Mouse (Mus musculus) intestine, embryonic 16.5 days (tissue): ENCODE results near the gene Gm13124. TPM values are rescaled to one million over a fixed set of nuclear protein-coding genes. Genes with fewer than 3 reads are reported as not detected.
A peak's percentile ranks its signal among the peaks of the same experiment; 100 is the strongest.
"Not testable (repeated sequence)": the region's sequence is repeated elsewhere in the genome, so short reads cannot be mapped to it uniquely, and the experiment has no call there.

Experiments
- ATAC-seq: fragments of 200-750 bp; cut with Nextera tagmentation; 2 replicates; pipeline ENCODE4 v1.8.0; 2017; ENCODE audit warnings: moderate TSS enrichment, moderate library complexity
- H3K27ac ChIP-seq: fragments of 300-500 bp; sonication (generic); 2 replicates; pipeline ENCODE4 v1.5.1; 2014; ENCODE audit warnings: mild to moderate bottlenecking, low read length
- H3K27me3 ChIP-seq: fragments of 300-500 bp; sonication (generic); replicated peaks from 2 replicates; pipeline ENCODE4 v1.6.1; 2014; ENCODE audit warnings: low read length, control low read depth, mixed read lengths; ENCODE audit not compliant: control insufficient read depth, insufficient read depth
- H3K36me3 ChIP-seq: fragments of 300-500 bp; sonication (generic); 2 replicates; pipeline ENCODE4 v1.6.1; 2014; ENCODE audit warnings: low read length, control low read depth; ENCODE audit not compliant: control insufficient read depth, insufficient read depth
- H3K4me1 ChIP-seq: fragments of 300-500 bp; sonication (generic); 2 replicates; pipeline ENCODE4 v1.6.1; 2014; ENCODE audit warnings: low read length, control low read depth, mixed read lengths; ENCODE audit not compliant: control insufficient read depth, insufficient read depth
- H3K4me2 ChIP-seq: fragments of 300-500 bp; sonication (generic); 2 replicates; pipeline ENCODE4 v1.6.1; 2014; ENCODE audit warnings: low read depth, low read length, control low read depth
- H3K4me3 ChIP-seq: fragments of 300-500 bp; sonication (generic); 2 replicates; pipeline ENCODE4 v1.5.1; 2014; ENCODE audit warnings: mild to moderate bottlenecking, low read length
- H3K9ac ChIP-seq: fragments of 300-500 bp; sonication (generic); 2 replicates; pipeline ENCODE4 v1.6.1; 2014; ENCODE audit warnings: low read depth, low read length
- H3K9me3 ChIP-seq: fragments of 300-500 bp; sonication (generic); 2 replicates; pipeline ENCODE4 v1.6.1; 2016; ENCODE audit warnings: low read length, control low read depth; ENCODE audit not compliant: control insufficient read depth
- WGBS: fragments of 180-500 bp; shearing (Covaris S2); extraction: QIAGEN DNeasy Blood & Tissue Kit; methylation state at CpG from one replicate; pipeline ENCODE4 v1.1.7; 2014; 5-methylcytosine and 5-hydroxymethylcytosine counted together
- polyA plus RNA-seq: library from polyadenylated mRNA; unstranded; fragments of >200 nt; fragmentation: Nextera tagmentation; extraction: Ambion mirVana; gene quantifications from 2 replicates; pipeline ENCODE4 v1.2.1, GENCODE M21; 2015

The Gm13124 gene
- polyA plus RNA-seq, result not detected in 2 replicates

- Histone ChIP-seq H3K4me2 (no peak within 1 kb of the TSS), H3K36me3 (no peaks in the 10 kb centered on the region), H3K27ac (no peak within 1 kb of the TSS), H3K4me3 (no peak within 1 kb of the TSS), H3K9me3 (no peaks in the 10 kb centered on the region), H3K9ac (no peak within 1 kb of the TSS), H3K4me1 (no peaks in the 10 kb centered on the region), H3K27me3 (no peaks in the 10 kb centered on the region)
- no peak for ATAC-seq
- 91% methylated on average over 1 of the region's 1 CpGs for whole genome bisulfite sequencing
Observed at GRCm38 (mm10) chr4:144565034-144565433, at the start of gene Gm13124. Gm13124 (minus strand) TSS chr4:144565134.

DNA sequence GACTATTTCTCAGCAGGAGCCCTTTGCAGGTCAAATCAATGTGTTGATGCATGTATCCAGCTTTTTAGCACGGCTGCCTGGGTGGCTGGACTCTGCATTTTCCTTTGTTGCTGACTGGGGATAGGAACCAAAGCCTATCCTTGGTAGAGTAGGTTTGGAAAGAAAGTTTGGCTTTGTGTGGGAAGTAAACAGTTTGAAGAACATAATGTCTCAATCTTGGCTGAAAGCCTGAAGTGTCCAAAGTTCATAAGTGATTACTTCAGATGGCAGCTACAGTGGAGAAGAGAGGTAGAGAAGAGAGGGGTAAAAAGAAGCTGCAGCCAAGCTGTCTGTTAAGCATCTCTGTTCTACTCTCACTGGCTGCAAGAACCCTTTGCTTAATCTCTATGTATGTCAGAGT, 49.7 kb upstream of the Gm13124 start:
- Histone ChIP-seq H3K36me3 (no peaks in the 10 kb centered on the region), H3K9me3 (no peaks in the 10 kb centered on the region), H3K27me3 (no peaks in the 10 kb centered on the region), H3K4me1 (no peaks in the 10 kb centered on the region), H3K4me3 (no peak overlapping the region), H3K4me2 (no peak overlapping the region), H3K9ac (no peak overlapping the region), H3K27ac (no peak overlapping the region)
- no peak for ATAC-seq
- WGBS, result 76% methylated on average over 1 of the region's 1 CpGs

DNA sequence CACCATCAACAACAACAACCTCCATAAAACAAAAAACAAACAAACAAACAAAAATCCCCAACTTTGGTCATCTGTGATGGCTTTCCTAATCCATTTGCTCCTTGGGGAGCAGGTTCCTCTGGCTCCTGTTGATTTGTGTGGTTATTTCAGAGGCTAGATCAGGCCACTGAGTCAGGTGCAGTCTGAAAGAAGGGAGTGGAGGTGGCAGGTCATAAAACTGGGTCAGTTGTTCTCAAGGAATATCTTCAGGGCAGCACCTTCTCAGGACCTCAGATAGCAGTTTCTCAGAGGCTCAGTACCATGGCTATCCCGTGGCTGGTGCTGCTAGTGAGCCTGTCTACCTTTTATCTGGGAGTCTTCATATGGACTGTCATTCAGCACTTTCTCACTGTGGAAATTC, 48.5 kb upstream of the Gm13124 start, which contains the start of gene Aadacl4:
TSS of gene Aadacl4 (plus strand) at position 301 of the 400 bp plus-strand sequence.
- Histone ChIP-seq H3K27ac (no peak within 1 kb of the TSS), H3K4me1 (no peaks in the 10 kb centered on the region), H3K36me3 (no peaks in the 10 kb centered on the region), H3K4me2 (no peak within 1 kb of the TSS), H3K27me3 (no peaks in the 10 kb centered on the region), H3K4me3 (no peak within 1 kb of the TSS), H3K9me3 (no peaks in the 10 kb centered on the region), H3K9ac (no peak within 1 kb of the TSS)
- ATAC-seq, result no peak
- 65% methylated on average over 1 of the region's 1 CpGs for WGBS

- Histone ChIP-seq H3K9ac (no peak overlapping the region), H3K4me2 (no peak overlapping the region), H3K9me3 (no peaks in the 10 kb centered on the region), H3K27ac (no peak overlapping the region), H3K4me1 (no peaks in the 10 kb centered on the region), H3K4me3 (no peak overlapping the region), H3K36me3 (no peaks in the 10 kb centered on the region), H3K27me3 (no peaks in the 10 kb centered on the region)
- ATAC-seq, result no peak
Observed at GRCm38 (mm10) chr4:144592790-144593189, 27.9 kb upstream of the Gm13124 start.

DNA sequence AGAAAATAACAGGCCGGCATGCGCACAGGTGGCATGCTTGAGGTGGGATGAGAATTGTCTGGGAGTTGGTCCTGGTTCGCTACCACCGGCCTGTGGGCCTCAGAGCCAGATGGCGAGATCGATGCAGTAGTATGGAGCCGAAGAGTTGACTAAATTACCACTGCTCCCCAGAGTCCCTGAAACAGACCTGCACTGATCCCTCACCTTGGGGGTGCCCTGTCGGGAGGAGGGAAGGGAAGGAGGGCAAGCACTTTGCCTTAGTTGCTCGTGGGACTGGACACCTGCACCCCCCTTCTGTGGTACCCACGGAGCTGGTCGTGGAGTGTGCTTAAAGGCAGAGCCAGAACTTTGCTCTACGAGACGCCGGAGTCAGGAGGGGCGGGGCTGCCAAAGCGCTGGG, 21.3 kb upstream of the Gm13124 start:
- not testable (repeated sequence) for H3K4me3 ChIP-seq, H3K9ac ChIP-seq, H3K4me2 ChIP-seq, H3K27me3 ChIP-seq, H3K4me1 ChIP-seq, H3K27ac ChIP-seq, H3K36me3 ChIP-seq, H3K9me3 ChIP-seq
- ATAC-seq, result 0 out of 2 replicates have a peak, but pooled peaks have one; percentile 31
- 87% methylated on average over 12 of the region's 16 CpGs for WGBS

- Histone ChIP-seq H3K4me2 (no peak overlapping the region), H3K27me3 (no peaks in the 10 kb centered on the region), H3K27ac (no peak overlapping the region), H3K9ac (no peak overlapping the region), H3K4me3 (no peak overlapping the region), H3K36me3 (no peaks in the 10 kb centered on the region), H3K4me1 (no peaks in the 10 kb centered on the region), H3K9me3 (no peaks in the 10 kb centered on the region)
- ATAC-seq, result no peak
Observed at GRCm38 (mm10) chr4:144567752-144568151, 2.8 kb upstream of the Gm13124 start.

DNA sequence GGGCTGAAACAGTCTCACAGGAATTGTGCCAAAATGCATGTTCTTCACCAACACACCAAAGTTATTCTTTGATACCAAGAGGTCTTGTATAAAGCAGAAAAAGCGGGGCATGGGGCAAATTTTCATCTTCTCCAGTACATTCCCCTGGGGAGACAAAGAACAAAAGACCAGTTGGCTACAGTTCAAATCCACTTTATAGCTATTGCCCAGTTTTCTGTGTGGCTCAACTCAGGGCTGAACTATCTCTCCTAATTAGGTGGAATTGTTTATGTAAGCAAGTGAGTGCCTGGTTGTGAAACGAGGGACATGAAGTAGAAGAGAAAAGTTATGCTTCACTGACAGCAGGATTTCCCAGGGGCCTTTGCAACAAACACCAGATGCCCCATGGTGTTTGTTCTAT, 3.7 kb downstream of the Gm13124 start:
- no peak overlapping the region for H3K9ac ChIP-seq
- H3K27ac ChIP-seq, result no peak overlapping the region
- 53% methylated on average over 2 of the region's 2 CpGs for WGBS
- ATAC-seq, result no peak
- no peak overlapping the region for H3K4me3 ChIP-seq
- H3K36me3 ChIP-seq, result no peaks in the 10 kb centered on the region
- no peaks in the 10 kb centered on the region for H3K27me3 ChIP-seq
- no peaks in the 10 kb centered on the region for H3K4me1 ChIP-seq
- no peaks in the 10 kb centered on the region for H3K9me3 ChIP-seq
- no peak overlapping the region for H3K4me2 ChIP-seq

DNA sequence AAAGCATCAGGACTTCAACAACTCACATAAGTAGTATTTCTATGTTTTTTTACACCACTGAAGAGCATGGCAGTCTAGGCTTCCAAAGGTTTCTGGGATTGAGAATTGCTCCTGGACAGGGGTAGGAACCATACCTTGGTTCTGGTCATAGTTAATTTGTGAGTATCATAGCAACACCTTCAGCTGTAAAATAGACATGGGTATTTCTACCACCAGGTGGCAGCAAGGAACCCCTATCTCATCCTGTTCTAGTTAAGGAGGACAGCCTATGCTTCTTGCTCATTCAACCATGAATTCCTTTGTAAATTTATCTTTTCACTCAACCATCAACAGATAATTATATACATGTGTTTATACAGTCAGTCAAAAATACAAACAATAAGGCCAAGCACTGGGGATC, 5.1 kb downstream of the Gm13124 start:
- Histone ChIP-seq H3K27me3 (no peaks in the 10 kb centered on the region), H3K36me3 (no peaks in the 10 kb centered on the region), H3K27ac (no peak overlapping the region), H3K9ac (no peak overlapping the region), H3K4me1 (no peaks in the 10 kb centered on the region), H3K9me3 (no peaks in the 10 kb centered on the region), H3K4me2 (no peak overlapping the region), H3K4me3 (no peak overlapping the region)
- ATAC-seq, result no peak

DNA sequence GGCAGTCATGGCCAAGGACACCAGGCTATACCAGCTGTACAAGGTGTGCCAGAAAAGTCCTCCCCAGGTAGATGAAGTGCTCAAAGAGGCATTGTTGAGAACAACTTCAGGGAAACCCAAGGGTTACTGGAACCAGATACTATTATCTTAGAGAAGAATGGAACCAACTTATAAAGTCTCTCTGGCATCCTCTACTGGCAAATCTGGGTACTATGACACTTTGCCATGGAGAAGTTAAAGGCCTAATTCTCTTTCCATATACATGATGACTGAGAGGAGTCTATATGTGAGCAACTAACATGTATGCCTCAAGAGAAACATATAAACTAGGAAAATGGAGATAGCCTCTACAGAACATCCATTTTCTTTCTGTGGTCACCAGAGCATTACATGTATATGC, 13.8 kb downstream of the Gm13124 start:
- H3K27ac ChIP-seq, result no peak overlapping the region
- H3K4me1 ChIP-seq, result no peaks in the 10 kb centered on the region
- no peak overlapping the region for H3K9ac ChIP-seq
- no peak overlapping the region for H3K4me2 ChIP-seq
- H3K4me3 ChIP-seq, result no peak overlapping the region
- ATAC-seq, result no peak
- no peaks in the 10 kb centered on the region for H3K36me3 ChIP-seq
- H3K27me3 ChIP-seq, result no peaks in the 10 kb centered on the region
- H3K9me3 ChIP-seq, result no peaks in the 10 kb centered on the region

DNA sequence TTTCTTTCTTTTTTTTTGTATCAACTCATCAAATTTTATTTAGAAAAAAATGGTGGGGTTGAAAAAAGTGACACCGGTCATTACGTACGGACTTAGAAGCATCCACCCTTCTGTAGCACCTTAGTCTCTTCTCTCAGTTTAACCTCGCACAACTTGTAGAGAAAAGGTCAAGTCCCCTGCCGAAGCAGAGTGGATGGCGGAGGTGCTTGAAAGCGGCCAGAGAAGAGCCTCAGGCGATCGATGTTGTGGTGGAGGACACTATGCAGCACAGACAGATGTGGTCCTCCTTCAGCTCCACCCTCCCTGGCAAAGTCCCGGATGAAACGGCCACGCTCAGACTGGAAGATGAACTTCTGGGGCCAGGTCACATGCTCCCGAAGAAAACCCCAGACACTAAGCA, 19.6 kb downstream of the Gm13124 start:
- H3K36me3 ChIP-seq, H3K4me1 ChIP-seq, H3K9me3 ChIP-seq, ATAC-seq, H3K27ac ChIP-seq, H3K9ac ChIP-seq, H3K4me3 ChIP-seq, H3K27me3 ChIP-seq, H3K4me2 ChIP-seq: not testable (repeated sequence)
- 93% methylated on average over 13 of the region's 13 CpGs for WGBS
